Mouse (Mus musculus) olfactory bulb, adult 2 months (tissue): ENCODE measurements around the gene Zmiz1. TPM values are rescaled to one million over a fixed set of nuclear protein-coding genes. Genes with fewer than 3 reads are reported as not detected.

Source experiments
- H3K27ac ChIP-seq: fragments of 200-500 bp; 2 replicates; pipeline ENCODE4 v1.5.1; 2012; ENCODE audit warnings: low read depth, low read length; ENCODE audit not compliant: insufficient read depth
- H3K4me1 ChIP-seq: fragments of 200-500 bp; 2 replicates; pipeline ENCODE4 v1.6.1; 2012; ENCODE audit warnings: low read length; ENCODE audit not compliant: control insufficient read depth, insufficient read depth
- H3K4me3 ChIP-seq: fragments of 200-500 bp; 2 replicates; pipeline ENCODE4 v1.5.1; 2012; ENCODE audit warnings: mild to moderate bottlenecking, low read depth, low read length, moderate library complexity; ENCODE audit not compliant: insufficient read depth
- CTCF ChIP-seq: fragments of 200-500 bp; IDR thresholded peaks from 2 replicates; pipeline ENCODE4 v1.5.1; 2012; ENCODE audit warnings: low read depth, mild to moderate bottlenecking, low read length, moderate library complexity; ENCODE audit not compliant: insufficient read depth
- POLR2A ChIP-seq: fragments of 200-500 bp; IDR thresholded peaks from 2 replicates; pipeline ENCODE4 v1.6.1; 2012; ENCODE audit warnings: mild to moderate bottlenecking, low read depth, low read length, moderate library complexity; ENCODE audit not compliant: insufficient read depth
- WGBS: fragments of 180-500 bp; shearing (Covaris S2); methylation state at CpG from one replicate; pipeline ENCODE4 v1.1.7; 2018; 5-methylcytosine and 5-hydroxymethylcytosine counted together
- polyA plus RNA-seq: library from polyadenylated mRNA; stranded (reverse); fragments of >200 nt; gene quantifications from 2 replicates; pipeline ENCODE4 v1.2.4, GENCODE M21; 2012; ENCODE audit warnings: low replicate concordance; ENCODE audit not compliant: missing spikeins, insufficient read depth, insufficient read length

Zmiz1 gene
- polyA plus RNA-seq, 1 experiment = not detected

- H3K4me3 ChIP-seq = no peak overlapping the region
- WGBS = 76% methylated on average over 10 of the region's 10 CpGs
- no peak for TF ChIP-seq POLR2A
- no peak for TF ChIP-seq CTCF
- no peak overlapping the region for H3K27ac ChIP-seq
- peaks cover 63% of the 10 kb centered on the region for H3K4me1 ChIP-seq
These were observed 9.1 kb downstream of the Zmiz1 start for GRCm38 (mm10) chr14:25467911-25468668.

DNA sequence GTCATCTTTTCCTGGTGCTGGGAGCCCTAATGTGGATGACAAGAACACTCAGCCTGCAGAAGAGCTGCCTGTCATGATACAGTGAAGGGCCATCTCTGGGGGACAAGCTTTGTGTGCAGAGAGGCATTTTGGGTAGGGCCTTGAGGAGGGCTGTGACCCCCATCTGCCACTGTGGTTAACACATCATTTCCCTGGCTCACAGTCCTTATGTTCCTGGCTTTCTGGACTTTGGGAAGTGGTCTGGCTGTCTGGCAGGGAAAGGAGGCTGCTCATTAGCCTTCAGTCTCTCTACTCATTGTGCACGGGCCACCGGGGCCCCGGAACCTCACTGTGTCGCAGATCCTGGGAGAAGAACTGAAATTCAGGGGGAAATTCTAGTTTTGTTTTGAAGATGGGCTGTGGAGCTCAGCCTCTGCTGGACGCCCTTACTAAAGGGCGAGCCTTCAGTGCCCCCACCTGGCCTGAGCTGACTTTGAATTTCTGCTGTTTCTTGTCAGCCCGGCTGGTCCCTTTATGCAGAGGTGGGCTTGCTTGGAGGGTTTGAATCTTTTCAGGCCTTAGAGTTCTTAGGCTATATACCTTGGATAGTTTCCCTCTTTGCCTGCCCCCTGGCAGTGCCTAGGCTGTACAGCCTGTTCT is 10.0 kb downstream of the Zmiz1 start:
- no peak overlapping the region for H3K4me3 ChIP-seq
- peaks cover 64% of the 10 kb centered on the region for H3K4me1 ChIP-seq
- no peak overlapping the region for H3K27ac ChIP-seq
- 80% methylated on average over 7 of the region's 7 CpGs for WGBS
- no peak for TF ChIP-seq CTCF

DNA sequence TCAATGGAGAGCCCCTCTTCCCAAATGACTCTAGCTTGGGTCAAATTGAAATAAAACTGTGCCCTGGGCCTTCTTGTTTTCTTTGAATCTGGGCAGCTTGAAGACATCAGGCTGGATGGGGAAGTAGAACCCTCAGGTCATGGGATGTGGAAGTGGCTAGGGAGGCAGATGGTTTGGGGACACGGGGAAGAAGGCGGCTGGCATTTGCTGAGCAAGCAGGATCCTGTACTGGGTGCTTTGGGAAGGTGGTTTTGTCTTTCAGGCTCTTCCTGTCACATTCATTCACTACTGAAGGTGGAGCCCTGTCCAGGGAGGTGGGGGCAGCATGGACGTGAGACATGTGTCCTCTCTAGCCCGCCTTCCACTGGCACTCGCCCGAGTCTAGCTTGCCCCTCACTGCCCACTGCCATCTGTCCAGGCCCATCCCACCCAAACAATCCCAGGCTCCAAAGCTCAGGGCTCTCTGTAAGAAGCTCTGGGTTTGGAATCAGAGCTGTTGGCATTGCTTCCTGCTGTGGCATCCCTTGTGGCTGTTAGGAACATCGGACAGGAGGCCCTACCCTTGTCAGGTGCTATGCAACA is 11.3 kb downstream of the Zmiz1 start:
- 59% methylated on average over 7 of the region's 7 CpGs for WGBS
- H3K27ac ChIP-seq = no peak overlapping the region
- H3K4me1 ChIP-seq = peaks cover 62% of the 10 kb centered on the region
- H3K4me3 ChIP-seq = no peak overlapping the region
- no peak for TF ChIP-seq CTCF
- no peak for TF ChIP-seq POLR2A

GRCm38 (mm10) chr14:25471035-25471434 is 12.1 kb downstream of the Zmiz1 start:
- H3K4me1 ChIP-seq = peaks cover 66% of the 10 kb centered on the region
- 59% methylated on average over 2 of the region's 2 CpGs for WGBS
- no peak for TF ChIP-seq POLR2A
- no peak for TF ChIP-seq CTCF
- H3K4me3 ChIP-seq = no peak overlapping the region
- no peak overlapping the region for H3K27ac ChIP-seq

GRCm38 (mm10) chr14:25472096-25472861 is 13.3 kb downstream of the Zmiz1 start:
- 76% methylated on average over 6 of the region's 6 CpGs for WGBS
- TF ChIP-seq CTCF = no peak
- TF ChIP-seq POLR2A = no peak
- Histone ChIP-seq H3K27ac (no peak overlapping the region), H3K4me1 (peaks cover 69% of the 10 kb centered on the region), H3K4me3 (no peak overlapping the region)

DNA sequence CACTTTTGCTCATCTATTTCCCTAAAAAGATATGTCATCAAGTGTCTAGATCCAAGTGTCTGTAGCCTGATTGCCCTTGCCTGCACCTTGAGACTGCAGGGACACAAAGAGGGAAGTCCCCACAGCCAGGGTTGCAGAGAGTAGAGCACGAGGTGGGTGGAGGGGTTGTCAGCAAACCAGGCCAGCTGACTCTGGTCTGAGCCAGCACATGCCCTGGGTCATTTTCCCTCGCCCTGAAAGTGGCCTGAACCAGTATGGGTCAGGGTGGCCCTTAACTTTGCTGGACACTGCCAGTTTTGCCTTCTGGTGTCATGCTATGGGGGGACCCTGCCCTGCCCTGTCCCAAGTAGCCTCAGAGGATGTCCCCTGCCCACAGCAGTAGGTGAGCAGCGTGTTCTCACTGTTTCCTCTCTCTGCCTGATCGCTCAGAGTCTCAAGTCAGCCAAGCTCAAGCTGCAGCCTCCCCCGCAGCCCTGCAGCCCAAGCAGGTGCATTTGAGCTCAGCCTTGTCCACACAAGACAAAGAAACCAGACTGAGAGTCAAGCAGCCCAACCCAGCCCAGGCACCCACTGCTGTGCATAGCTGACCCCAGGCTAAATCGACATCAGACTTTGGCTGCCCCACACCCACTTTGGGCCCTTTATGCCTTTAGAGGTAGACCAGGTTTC is 14.1 kb downstream of the Zmiz1 start:
- 57% methylated on average over 6 of the region's 6 CpGs for WGBS
- TF ChIP-seq CTCF (no peak), POLR2A (no peak)
- no peak overlapping the region; the same call in 1 of the 2 replicates for H3K27ac ChIP-seq
- peaks cover 71% of the 10 kb centered on the region for H3K4me1 ChIP-seq
- H3K4me3 ChIP-seq = no peak overlapping the region

- Histone ChIP-seq H3K4me1 (peaks cover 68% of the 10 kb centered on the region), H3K27ac (no peak overlapping the region), H3K4me3 (no peak overlapping the region)
- WGBS = 57% methylated on average over 5 of the region's 5 CpGs
- TF ChIP-seq POLR2A (no peak), CTCF (no peak)
These were observed 15.0 kb downstream of the Zmiz1 start for GRCm38 (mm10) chr14:25474017-25474416.

GRCm38 (mm10) chr14:25474732-25475131 is 15.7 kb downstream of the Zmiz1 start:
- no peak for TF ChIP-seq CTCF
- no peak for TF ChIP-seq POLR2A
- Histone ChIP-seq H3K4me1 (peaks cover 71% of the 10 kb centered on the region), H3K4me3 (no peak overlapping the region), H3K27ac (no peak overlapping the region)
- 54% methylated on average over 6 of the region's 6 CpGs for WGBS

GRCm38 (mm10) chr14:25476048-25476447 is 17.1 kb downstream of the Zmiz1 start:
- WGBS = 71% methylated on average over 9 of the region's 9 CpGs
- H3K27ac ChIP-seq = no peak overlapping the region
- no peak for TF ChIP-seq POLR2A
- no peak for TF ChIP-seq CTCF
- H3K4me3 ChIP-seq = no peak overlapping the region
- peaks cover 68% of the 10 kb centered on the region for H3K4me1 ChIP-seq
